In genomic region chr9:20451493-20451892, GRCm38 (mm10) we compare ENCODE assay signal across 34 mouse cellular contexts.
"Had no signal": no experiment of that assay in that cellular context is flagged by ENCODE, and none has a peak within 500 bp of the region (broad histone marks: within the 10 kb centered on the region; RNA-seq: fewer than 3 reads in every experiment).

No protein-coding gene starts in this region.

- H3K9me3 ChIP-seq: heart, embryonic 10.5 days; heart, embryonic 12.5 days; heart, embryonic 13.5 days; heart, embryonic 15.5 days; hindbrain, embryonic 12.5 days; hindbrain, embryonic 13.5 days; hindbrain, embryonic 15.5 days; intestine, embryonic 15.5 days; kidney, embryonic 15.5 days had no signal

- H3K4me3 ChIP-seq: heart, embryonic 10.5 days; heart, embryonic 12.5 days; heart, embryonic 13.5 days; heart, embryonic 15.5 days; hindbrain, embryonic 10.5 days; hindbrain, embryonic 12.5 days; hindbrain, embryonic 13.5 days; hindbrain, embryonic 15.5 days; intestine, embryonic 15.5 days; kidney, embryonic 15.5 days; layer of hippocampus, adult 2 months had no signal

- DNase-seq: heart, postnatal 10 days; heart, postnatal 14 days; heart, postnatal 36 days; heart, postnatal 4 days; kidney, adult 11 months; kidney, adult 18-20 months; kidney, adult 2 months; kidney, adult 8-10 months; kidney, adult 9 months; kidney, postnatal 10 days; kidney, postnatal 14 days; kidney, postnatal 25 days; kidney, postnatal 4 days; layer of hippocampus, adult 9-11 months; layer of hippocampus, postnatal 36 days had no signal

- H3K9ac ChIP-seq: heart, embryonic 12.5 days; heart, embryonic 13.5 days; heart, embryonic 15.5 days; hindbrain, embryonic 12.5 days; hindbrain, embryonic 13.5 days; hindbrain, embryonic 14.5 days; hindbrain, embryonic 15.5 days; intestine, embryonic 15.5 days; kidney, embryonic 15.5 days had no signal

- H3K4me1 ChIP-seq: heart, embryonic 12.5 days; hindbrain, embryonic 10.5 days; hindbrain, embryonic 12.5 days; hindbrain, embryonic 15.5 days; intestine, embryonic 15.5 days; kidney, embryonic 15.5 days had no signal

- H3K27ac ChIP-seq: heart, embryonic 10.5 days; heart, embryonic 13.5 days; heart, embryonic 15.5 days; hindbrain, embryonic 10.5 days; hindbrain, embryonic 12.5 days; hindbrain, embryonic 13.5 days; hindbrain, embryonic 14.5 days; hindbrain, embryonic 15.5 days; hindbrain, postnatal 0 days; intestine, embryonic 15.5 days; kidney, embryonic 15.5 days; kidney, postnatal 0 days; layer of hippocampus, adult 2 months had no signal

- H3K27me3 ChIP-seq: heart, embryonic 12.5 days; heart, embryonic 13.5 days; heart, embryonic 15.5 days; hindbrain, embryonic 12.5 days; hindbrain, embryonic 13.5 days; hindbrain, embryonic 15.5 days; intestine, embryonic 15.5 days; kidney, embryonic 15.5 days had no signal

- H3K4me2 ChIP-seq: heart, embryonic 11.5 days; heart, embryonic 12.5 days; heart, embryonic 13.5 days; heart, embryonic 15.5 days; hindbrain, embryonic 12.5 days; hindbrain, embryonic 13.5 days; hindbrain, embryonic 14.5 days; hindbrain, embryonic 15.5 days; intestine, embryonic 15.5 days; kidney, embryonic 15.5 days had no signal

- ATAC-seq: hindbrain, embryonic 16.5 days; hindbrain, postnatal 0 days; inflammation-experienced regulatory T-cells, adult 6 months; intestine, embryonic 15.5 days; intestine, embryonic 16.5 days; intestine, postnatal 0 days had no signal
